Mouse (Mus musculus): ENCODE results near the gene Rapgef4.
A peak's percentile ranks its signal among the peaks of the same experiment; 100 is the strongest.

Rapgef4 gene

GRCm38 (mm10) chr2:72078140-72078521 is 97.1 kb downstream of the Rapgef4 start:
- DNase-seq, result no peak

GRCm38 (mm10) chr2:72079110-72079509 is 98.1 kb downstream of the Rapgef4 start:
- DNase-seq, result no peak

- no peak for DNase-seq
Measured at GRCm38 (mm10) chr2:72082846-72083245, 101.8 kb downstream of the Rapgef4 start.

- no peak for DNase-seq
Measured at GRCm38 (mm10) chr2:72088886-72089285, 107.8 kb downstream of the Rapgef4 start.

GRCm38 (mm10) chr2:72090061-72090460 is 109.0 kb downstream of the Rapgef4 start:
- DNase-seq, result no peak

GRCm38 (mm10) chr2:72092046-72092445 is 111.0 kb downstream of the Rapgef4 start:
- DNase-seq, result no peak

- DNase-seq, result no peak
Measured at GRCm38 (mm10) chr2:72093402-72094037, 112.5 kb downstream of the Rapgef4 start.

- DNase-seq, result no peak
Measured at GRCm38 (mm10) chr2:72094038-72094437, 113.0 kb downstream of the Rapgef4 start.

- peak; percentile 29 to 42 for DNase-seq
Measured at GRCm38 (mm10) chr2:72094446-72094845, 113.4 kb downstream of the Rapgef4 start.

- no peak for DNase-seq
Measured at GRCm38 (mm10) chr2:72095002-72095401, 114.0 kb downstream of the Rapgef4 start.

GRCm38 (mm10) chr2:72096345-72096744 is 115.3 kb downstream of the Rapgef4 start:
- DNase-seq, result peak; percentile 48 to 81

- no peak for DNase-seq
Measured at GRCm38 (mm10) chr2:72098366-72098765, 117.3 kb downstream of the Rapgef4 start.

- DNase-seq, result peak; percentile 61 to 68
Measured at GRCm38 (mm10) chr2:72104604-72105003, 123.6 kb downstream of the Rapgef4 start.

- DNase-seq, result no peak
Measured at GRCm38 (mm10) chr2:72107525-72108180, 126.6 kb downstream of the Rapgef4 start.

GRCm38 (mm10) chr2:72108448-72109312 is 127.6 kb downstream of the Rapgef4 start:
- no peak for DNase-seq

GRCm38 (mm10) chr2:72110404-72110803 is 129.4 kb downstream of the Rapgef4 start:
- peak; percentile 20 to 33 for DNase-seq

- peak; percentile 32 to 43 for DNase-seq
Measured at GRCm38 (mm10) chr2:72113716-72114115, 132.7 kb downstream of the Rapgef4 start.

GRCm38 (mm10) chr2:72114148-72114559 is 133.1 kb downstream of the Rapgef4 start:
- peak in 1 of 2 experiments; percentile 14 for DNase-seq

GRCm38 (mm10) chr2:72116103-72116502 is 135.1 kb downstream of the Rapgef4 start:
- peak; percentile 60 to 68 for DNase-seq

- no peak for DNase-seq
Measured at GRCm38 (mm10) chr2:72116698-72117097, 135.7 kb downstream of the Rapgef4 start.

- DNase-seq, result peak; percentile 85 to 88
Measured at GRCm38 (mm10) chr2:72117138-72118011, 136.3 kb downstream of the Rapgef4 start.

GRCm38 (mm10) chr2:72120211-72120610 is 139.2 kb downstream of the Rapgef4 start:
- no peak for DNase-seq
